Mouse (Mus musculus) limb, embryonic 10.5 days (tissue): Measurements from ENCODE around the gene Mrps33. TPM values are rescaled to one million over a fixed set of nuclear protein-coding genes. Genes with fewer than 3 reads are reported as not detected.

Source experiments
- DNase-seq: peaks from one replicate; pipeline ENCODE4 v3.0.0-alpha.2; 2017; ENCODE audit warnings: low spot score
- H3K27ac ChIP-seq: fragments of 300-500 bp; sonication (generic); 2 replicates; pipeline ENCODE4 v1.5.1; 2016; ENCODE audit warnings: mild to moderate bottlenecking
- H3K27me3 ChIP-seq: fragments of 300-500 bp; sonication (generic); 2 replicates; pipeline ENCODE4 v1.6.1; 2016; ENCODE audit warnings: low read depth, mild to moderate bottlenecking; ENCODE audit not compliant: poor library complexity, severe bottlenecking
- H3K36me3 ChIP-seq: fragments of 300-500 bp; sonication (generic); 2 replicates; pipeline ENCODE4 v1.6.1; 2016; ENCODE audit warnings: mild to moderate bottlenecking, moderate library complexity
- H3K4me1 ChIP-seq: fragments of 300-500 bp; sonication (generic); 2 replicates; pipeline ENCODE4 v1.6.1; 2016
- H3K4me3 ChIP-seq: fragments of 300-500 bp; sonication (generic); 2 replicates; pipeline ENCODE4 v1.5.1; 2016; ENCODE audit warnings: mild to moderate bottlenecking, moderate library complexity
- H3K9me3 ChIP-seq: fragments of 300-500 bp; sonication (generic); replicated peaks from 2 replicates; pipeline ENCODE4 v1.6.1; 2016; ENCODE audit warnings: mild to moderate bottlenecking
- WGBS: fragments of 180-500 bp; shearing (Covaris S2); methylation state at CpG from one replicate; pipeline ENCODE4 v1.1.7; 2016; 5-methylcytosine and 5-hydroxymethylcytosine counted together
- polyA plus RNA-seq: library from polyadenylated mRNA; unstranded; fragments of >200 nt; fragmentation: Nextera tagmentation; extraction: Ambion mirVana; gene quantifications from 2 replicates; pipeline ENCODE4 v1.2.1, GENCODE M21; 2016

The Mrps33 gene
- polyA plus RNA-seq: 186 and 192 TPM in 2 replicates

DNA sequence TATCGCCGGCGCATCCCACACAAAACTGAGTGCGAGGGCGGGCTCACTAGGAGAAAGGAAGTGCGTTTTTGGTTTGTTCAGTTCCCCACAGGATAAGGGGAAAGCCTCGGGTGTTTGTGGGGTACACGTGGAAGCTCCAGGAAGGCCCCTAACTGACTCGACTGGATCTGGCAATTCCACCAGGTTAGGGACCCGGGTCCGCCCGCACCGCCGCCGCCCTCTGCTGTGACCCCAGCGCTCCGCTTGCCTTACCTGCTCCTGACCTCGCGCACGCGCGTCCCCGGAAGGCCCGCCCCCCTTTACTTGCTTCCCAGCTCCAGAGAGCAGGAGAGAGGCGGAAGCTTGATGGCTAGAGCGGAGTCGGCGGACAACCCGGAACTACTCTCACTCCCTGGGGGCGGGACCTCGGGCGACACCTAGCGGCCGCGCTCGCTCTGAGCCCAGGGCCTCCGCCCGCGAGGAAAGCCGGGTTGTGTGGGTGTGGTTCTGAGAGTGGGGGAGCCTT is at the start of gene Mrps33:
TSS of gene Mrps33 (minus strand) at position 377 of the 505 bp plus-strand sequence.
- Histone ChIP-seq H3K36me3 (0 out of 2 replicates have a peak, but pooled peaks cover 2% of the 10 kb centered on the region), H3K4me1 (peaks cover 7% of the 10 kb centered on the region; the same call in 1 of the 2 replicates), H3K27me3 (no peaks in the 10 kb centered on the region), H3K4me3 (peak within 1 kb of the TSS; percentile 74), H3K27ac (peak within 1 kb of the TSS; percentile 89), H3K9me3 (no peaks in the 10 kb centered on the region)
- WGBS: under 1% methylated on average over 40 of the region's 40 CpGs
- DNase-seq: peak; percentile 99

DNA sequence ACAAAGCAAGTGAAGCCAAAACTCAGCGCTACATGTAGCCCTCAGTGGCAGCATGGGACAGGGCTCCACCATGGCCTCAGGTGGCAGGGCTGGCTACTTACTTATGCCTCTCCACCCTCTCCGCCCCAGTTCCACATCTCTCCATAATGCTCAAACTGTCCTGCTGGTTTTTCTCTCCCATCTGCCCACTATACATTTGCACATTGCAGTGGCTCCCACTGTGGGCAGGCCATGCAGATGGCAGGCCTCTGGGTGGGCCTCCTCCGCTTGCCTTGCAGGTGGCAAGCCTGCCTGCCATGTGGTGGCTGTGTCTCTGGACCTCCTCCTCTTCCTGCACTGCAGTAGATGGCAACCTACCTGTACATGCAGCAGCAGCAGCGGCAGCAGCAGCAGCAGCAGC is 38.9 kb upstream of the Mrps33 start:
- DNase-seq: no peak
- no peaks in the 10 kb centered on the region for H3K9me3 ChIP-seq
- no peaks in the 10 kb centered on the region for H3K4me1 ChIP-seq
- H3K4me3 ChIP-seq: no peak overlapping the region
- no peaks in the 10 kb centered on the region for H3K36me3 ChIP-seq
- H3K27ac ChIP-seq: no peak overlapping the region
- WGBS: 92% methylated on average over 4 of the region's 4 CpGs
- no peaks in the 10 kb centered on the region for H3K27me3 ChIP-seq

GRCm38 (mm10) chr6:39848766-39849165 is 38.0 kb upstream of the Mrps33 start:
- no peak for DNase-seq
- H3K9me3 ChIP-seq: no peaks in the 10 kb centered on the region
- H3K36me3 ChIP-seq: no peaks in the 10 kb centered on the region
- no peaks in the 10 kb centered on the region for H3K4me1 ChIP-seq
- no peak overlapping the region for H3K4me3 ChIP-seq
- no peak overlapping the region for H3K27ac ChIP-seq
- H3K27me3 ChIP-seq: no peaks in the 10 kb centered on the region
- 43% methylated on average over 7 of the region's 7 CpGs for WGBS

DNA sequence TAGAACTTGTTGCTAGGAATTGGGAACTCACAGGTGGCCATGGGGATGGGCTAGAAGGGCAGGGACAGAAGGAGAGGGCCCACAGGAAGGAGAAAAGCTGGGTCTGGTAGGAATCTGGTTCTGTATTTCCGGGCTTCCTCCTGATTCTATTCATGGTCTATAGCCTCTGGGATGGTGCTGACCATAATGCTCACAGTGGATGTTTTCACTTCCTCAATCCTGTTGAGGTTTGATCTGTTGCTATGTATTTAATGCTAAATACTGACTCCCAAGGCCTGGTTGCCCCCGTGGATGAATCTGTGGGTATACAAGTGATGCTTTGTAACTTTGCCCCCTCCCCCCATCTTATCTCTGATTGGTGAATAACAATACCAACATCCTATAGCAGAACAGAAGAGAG is 36.8 kb upstream of the Mrps33 start:
- Histone ChIP-seq H3K4me3 (no peak overlapping the region), H3K36me3 (no peaks in the 10 kb centered on the region), H3K27ac (no peak overlapping the region), H3K4me1 (no peaks in the 10 kb centered on the region), H3K27me3 (no peaks in the 10 kb centered on the region), H3K9me3 (no peaks in the 10 kb centered on the region)
- 77% methylated on average over 2 of the region's 2 CpGs for WGBS
- DNase-seq: no peak

- Histone ChIP-seq H3K4me3 (no peak overlapping the region), H3K36me3 (no peaks in the 10 kb centered on the region), H3K27me3 (no peaks in the 10 kb centered on the region), H3K27ac (no peak overlapping the region), H3K4me1 (no peaks in the 10 kb centered on the region), H3K9me3 (no peaks in the 10 kb centered on the region)
- no peak for DNase-seq
- WGBS: 89% methylated on average over 14 of the region's 14 CpGs
Measured at GRCm38 (mm10) chr6:39843698-39844342, 33.0 kb upstream of the Mrps33 start.

- WGBS: 94% methylated on average over 5 of the region's 5 CpGs
- no peaks in the 10 kb centered on the region for H3K9me3 ChIP-seq
- no peaks in the 10 kb centered on the region for H3K27me3 ChIP-seq
- DNase-seq: no peak
- H3K36me3 ChIP-seq: no peaks in the 10 kb centered on the region
- no peak overlapping the region for H3K4me3 ChIP-seq
- H3K27ac ChIP-seq: no peak overlapping the region
- no peaks in the 10 kb centered on the region for H3K4me1 ChIP-seq
Measured at GRCm38 (mm10) chr6:39828736-39829135, 17.9 kb upstream of the Mrps33 start.

DNA sequence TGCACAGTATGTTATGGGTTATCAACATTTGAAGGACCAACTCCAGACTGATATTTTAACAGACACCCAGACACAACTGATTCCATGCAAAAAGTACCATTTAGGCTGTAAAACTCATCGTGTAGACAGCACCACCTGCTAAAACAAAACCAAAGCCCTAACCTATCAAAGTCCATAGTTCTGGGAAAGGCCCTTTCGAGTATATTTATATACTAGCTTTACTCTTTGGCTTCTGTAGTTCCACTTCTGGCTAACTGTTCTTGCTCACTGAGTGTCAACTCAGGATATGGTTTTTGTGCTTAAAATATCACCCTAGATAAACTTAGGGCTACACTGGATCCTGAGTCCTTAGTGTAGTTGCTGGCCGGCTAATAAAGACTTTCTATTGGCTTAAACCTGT is 10.5 kb upstream of the Mrps33 start:
- no peak overlapping the region for H3K27ac ChIP-seq
- 88% methylated on average over 3 of the region's 3 CpGs for WGBS
- no peaks in the 10 kb centered on the region for H3K36me3 ChIP-seq
- no peaks in the 10 kb centered on the region for H3K4me1 ChIP-seq
- no peaks in the 10 kb centered on the region for H3K9me3 ChIP-seq
- DNase-seq: no peak
- H3K27me3 ChIP-seq: no peaks in the 10 kb centered on the region
- no peak overlapping the region for H3K4me3 ChIP-seq

- H3K4me3 ChIP-seq: no peak overlapping the region
- no peaks in the 10 kb centered on the region for H3K36me3 ChIP-seq
- WGBS: 53% methylated on average over 4 of the region's 4 CpGs
- no peaks in the 10 kb centered on the region for H3K27me3 ChIP-seq
- H3K4me1 ChIP-seq: no peaks in the 10 kb centered on the region
- H3K9me3 ChIP-seq: no peaks in the 10 kb centered on the region
- no peak overlapping the region for H3K27ac ChIP-seq
- DNase-seq: no peak
Measured at GRCm38 (mm10) chr6:39818922-39819321, 8.1 kb upstream of the Mrps33 start.

GRCm38 (mm10) chr6:39808511-39808910 is 2.3 kb downstream of the Mrps33 start:
- Histone ChIP-seq H3K36me3 (peaks cover 15% of the 10 kb centered on the region), H3K4me1 (peaks cover 7% of the 10 kb centered on the region; the same call in 1 of the 2 replicates), H3K27ac (no peak overlapping the region), H3K4me3 (no peak overlapping the region), H3K9me3 (no peaks in the 10 kb centered on the region), H3K27me3 (no peaks in the 10 kb centered on the region)
- no peak for DNase-seq
- 79% methylated on average over 5 of the region's 5 CpGs for WGBS

DNA sequence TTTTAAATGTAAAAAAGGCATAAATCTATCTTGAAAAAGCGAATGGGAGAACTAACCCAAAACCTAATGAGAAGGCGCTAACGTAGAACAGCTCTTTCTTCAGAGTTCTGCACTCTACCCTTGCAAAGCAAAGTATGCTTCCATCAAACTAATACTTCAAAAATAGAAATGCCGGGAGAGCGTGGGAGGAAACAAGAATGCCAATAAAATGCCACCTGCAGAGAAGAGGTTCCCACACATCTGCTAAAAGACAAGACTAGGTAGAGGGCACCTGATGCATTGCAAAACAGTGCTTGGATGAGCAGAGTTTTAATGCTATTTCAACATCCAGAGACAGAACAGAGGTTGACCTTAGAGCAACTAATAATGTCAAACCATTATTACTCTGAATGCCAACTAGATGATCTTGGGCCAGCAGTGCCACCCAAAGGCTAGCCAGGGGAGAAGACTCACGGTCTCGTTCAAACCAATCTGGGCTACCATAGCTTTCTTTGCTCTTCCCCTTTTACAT is 3.7 kb downstream of the Mrps33 start:
- Histone ChIP-seq H3K4me3 (no peak overlapping the region), H3K9me3 (no peaks in the 10 kb centered on the region), H3K4me1 (peaks cover 7% of the 10 kb centered on the region; the same call in 1 of the 2 replicates), H3K27me3 (no peaks in the 10 kb centered on the region), H3K36me3 (peaks cover 25% of the 10 kb centered on the region), H3K27ac (no peak overlapping the region)
- DNase-seq: no peak
- 95% methylated on average over 7 of the region's 7 CpGs for WGBS

- H3K4me1 ChIP-seq: peaks cover 7% of the 10 kb centered on the region; the same call in 1 of the 2 replicates
- no peak for DNase-seq
- 95% methylated on average over 7 of the region's 7 CpGs for WGBS
- H3K4me3 ChIP-seq: no peak overlapping the region
- peaks cover 30% of the 10 kb centered on the region for H3K36me3 ChIP-seq
- no peaks in the 10 kb centered on the region for H3K27me3 ChIP-seq
- no peak overlapping the region for H3K27ac ChIP-seq
- H3K9me3 ChIP-seq: no peaks in the 10 kb centered on the region
Measured at GRCm38 (mm10) chr6:39806336-39806735, 4.5 kb downstream of the Mrps33 start.

- Histone ChIP-seq H3K27me3 (no peaks in the 10 kb centered on the region), H3K4me1 (peaks cover 7% of the 10 kb centered on the region; the same call in 1 of the 2 replicates), H3K4me3 (no peak overlapping the region), H3K27ac (no peak overlapping the region), H3K36me3 (peaks cover 35% of the 10 kb centered on the region), H3K9me3 (no peaks in the 10 kb centered on the region)
- 54% methylated on average over 3 of the region's 3 CpGs for WGBS
- DNase-seq: no peak
Measured at GRCm38 (mm10) chr6:39805916-39806315, 4.9 kb downstream of the Mrps33 start.

GRCm38 (mm10) chr6:39800977-39801376 is 9.8 kb downstream of the Mrps33 start:
- no peaks in the 10 kb centered on the region for H3K9me3 ChIP-seq
- no peak overlapping the region for H3K27ac ChIP-seq
- no peak for DNase-seq
- no peaks in the 10 kb centered on the region for H3K4me1 ChIP-seq
- WGBS: 96% methylated on average over 7 of the region's 7 CpGs
- H3K27me3 ChIP-seq: no peaks in the 10 kb centered on the region
- H3K36me3 ChIP-seq: peaks cover 43% of the 10 kb centered on the region
- no peak overlapping the region for H3K4me3 ChIP-seq
